Mouse (Mus musculus): Measurements from ENCODE around the gene Glis2.

The Glis2 gene

DNA sequence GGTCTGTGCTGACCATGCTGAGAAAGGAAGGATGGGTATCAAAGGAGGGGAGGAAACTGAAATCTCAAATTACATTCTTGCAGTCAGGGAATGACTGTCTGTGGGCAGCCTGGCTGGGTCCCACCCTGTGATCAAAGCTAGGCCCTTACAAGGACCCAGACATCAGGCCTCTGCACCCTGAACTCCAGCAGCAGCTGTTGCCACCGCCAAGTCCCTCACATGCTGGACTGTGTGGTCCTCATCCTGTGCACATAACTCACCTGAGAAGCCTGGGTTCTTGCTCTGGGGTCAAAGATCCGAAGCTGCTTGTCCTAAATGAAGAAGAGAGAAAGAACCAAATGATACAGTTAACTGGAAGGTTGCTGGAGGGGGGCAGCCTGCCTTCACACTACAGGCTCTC is 67.1 kb downstream of the Glis2 start:
- no peak for DNase-seq (ENCODE audit: low spot score)

DNA sequence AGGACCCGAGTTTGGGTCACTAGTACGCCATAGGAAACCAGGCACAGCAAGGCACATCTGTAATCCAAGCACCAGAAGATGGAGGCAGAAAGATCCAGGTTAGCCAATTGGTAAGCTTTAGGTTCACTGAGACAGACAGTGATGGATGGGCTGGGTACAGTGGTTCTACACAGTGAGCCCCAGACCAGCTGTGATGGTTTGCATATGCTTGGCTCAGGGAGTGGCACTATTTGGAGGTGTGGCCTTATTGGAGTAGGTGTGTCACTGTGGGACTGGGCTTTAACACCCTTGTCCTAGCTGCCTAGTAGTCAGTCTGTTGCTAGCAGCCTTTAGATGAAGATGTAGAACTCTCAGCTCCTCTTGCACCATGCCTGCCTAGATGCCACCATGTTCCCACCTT is 69.3 kb downstream of the Glis2 start:
- DNase-seq (ENCODE audit: low spot score), result no peak

GRCm38 (mm10) chr16:4665726-4666125 is 71.2 kb downstream of the Glis2 start:
- no peak for DNase-seq (ENCODE audit: low spot score)

GRCm38 (mm10) chr16:4667190-4667808 is 72.8 kb downstream of the Glis2 start:
- DNase-seq (ENCODE audit: low spot score), result peak; percentile 89

GRCm38 (mm10) chr16:4670317-4670716 is 75.8 kb downstream of the Glis2 start:
- DNase-seq (ENCODE audit: low spot score), result no peak

GRCm38 (mm10) chr16:4674091-4674490 is 79.6 kb downstream of the Glis2 start:
- DNase-seq (ENCODE audit: low spot score), result no peak

Data from ovary, postnatal 14 days (tissue).